Mouse (Mus musculus): ENCODE data around the gene Klhl12.
"Not testable (repeated sequence)": the region's sequence is repeated elsewhere in the genome, so short reads cannot be mapped to it uniquely, and the experiment has no call there.

Klhl12 gene

DNA sequence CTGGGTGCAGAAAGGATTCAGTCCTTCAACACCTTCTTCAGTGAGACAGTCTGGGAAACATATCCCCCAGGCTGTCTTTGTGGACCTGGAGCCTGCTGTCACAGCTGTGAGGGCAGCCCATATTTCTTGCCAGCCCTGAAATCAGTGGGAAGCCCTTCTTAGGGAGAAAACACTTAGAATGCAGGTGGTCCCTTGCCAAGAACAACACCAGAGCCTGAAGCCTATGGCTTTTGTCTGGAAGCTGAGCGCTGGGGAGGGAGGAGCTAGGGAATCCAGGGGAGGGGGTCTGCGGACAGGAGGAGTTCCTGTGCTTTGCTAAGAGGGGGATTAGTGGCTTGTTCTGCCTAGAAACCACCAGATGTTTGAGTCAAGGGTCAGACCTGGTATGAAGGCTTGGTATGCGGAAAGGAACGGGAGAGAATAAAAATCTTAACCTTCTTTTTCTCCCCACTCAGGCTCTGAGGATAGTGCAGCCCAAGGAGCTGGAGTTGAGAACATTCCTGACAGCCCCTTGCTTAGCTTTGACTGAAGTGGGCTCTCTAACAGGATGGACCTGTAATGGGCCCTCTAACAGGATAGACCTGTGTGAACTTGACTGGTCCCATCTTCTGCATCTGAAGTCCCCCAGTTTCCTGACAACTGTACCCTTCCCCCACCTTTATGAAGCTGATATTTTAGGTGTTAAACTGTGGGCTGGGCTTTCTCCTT, 61.3 kb downstream of the Klhl12 start:
- no peak for DNase-seq (ENCODE audit: low spot score)

DNA sequence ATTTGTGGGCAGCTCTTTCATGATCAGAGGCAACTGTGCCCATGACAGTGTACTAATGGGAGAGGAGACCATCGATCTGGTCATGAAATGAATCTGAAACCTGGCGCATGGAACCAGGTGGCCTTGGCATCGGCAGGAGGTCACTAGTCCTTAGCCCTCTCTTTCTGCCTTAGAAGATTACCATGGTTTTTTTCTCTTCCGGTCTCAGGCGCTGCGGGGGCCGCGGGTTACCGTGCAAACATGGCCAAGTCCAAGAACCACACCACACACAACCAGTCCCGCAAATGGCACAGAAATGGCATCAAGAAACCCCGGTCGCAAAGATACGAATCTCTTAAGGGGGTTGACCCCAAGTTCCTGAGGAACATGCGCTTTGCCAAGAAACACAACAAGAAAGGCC, 62.5 kb downstream of the Klhl12 start:
- DNase-seq (ENCODE audit: low spot score): not testable (repeated sequence)

DNA sequence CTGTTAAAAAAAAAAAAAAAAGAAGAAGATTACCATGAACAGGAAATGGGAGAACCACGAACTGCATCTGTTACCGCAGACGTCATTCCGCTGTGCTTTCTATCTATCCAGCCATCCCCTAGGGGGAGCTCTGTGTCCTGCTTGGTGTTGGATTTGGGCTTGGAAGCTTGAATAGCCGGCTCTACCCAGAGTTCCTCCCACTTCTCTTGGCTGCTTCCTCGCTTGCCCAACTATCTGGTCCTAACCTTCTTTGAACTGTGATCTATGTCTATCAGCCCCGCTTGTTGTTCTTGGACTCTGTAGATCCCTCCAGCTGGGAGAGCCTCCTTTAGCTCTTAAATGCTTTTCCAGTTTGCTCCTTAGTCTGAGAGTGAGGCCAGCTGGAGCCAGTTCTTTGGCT, 63.3 kb downstream of the Klhl12 start:
- peak; percentile 77 for DNase-seq (ENCODE audit: low spot score)

DNA sequence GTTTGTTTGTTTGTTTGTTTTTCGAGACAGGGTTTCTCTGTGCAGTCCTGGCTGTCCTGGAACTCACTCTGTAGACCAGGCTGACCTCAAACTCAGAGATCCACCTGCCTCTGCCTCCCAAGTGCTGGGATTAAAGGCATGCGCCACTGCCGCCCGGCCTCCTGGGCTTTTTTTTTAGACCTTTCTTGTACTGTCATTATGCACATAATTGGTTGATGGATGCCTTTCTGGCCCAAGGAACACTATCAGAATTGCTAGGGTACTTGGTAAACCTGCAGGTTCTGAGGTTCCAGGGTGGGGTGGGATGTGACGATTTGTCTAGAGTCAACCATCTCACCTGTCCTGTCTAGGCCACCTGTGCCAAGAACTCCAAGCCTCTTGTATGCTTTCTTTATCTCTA, 63.9 kb downstream of the Klhl12 start:
- not testable (repeated sequence) for DNase-seq (ENCODE audit: low spot score)

DNA sequence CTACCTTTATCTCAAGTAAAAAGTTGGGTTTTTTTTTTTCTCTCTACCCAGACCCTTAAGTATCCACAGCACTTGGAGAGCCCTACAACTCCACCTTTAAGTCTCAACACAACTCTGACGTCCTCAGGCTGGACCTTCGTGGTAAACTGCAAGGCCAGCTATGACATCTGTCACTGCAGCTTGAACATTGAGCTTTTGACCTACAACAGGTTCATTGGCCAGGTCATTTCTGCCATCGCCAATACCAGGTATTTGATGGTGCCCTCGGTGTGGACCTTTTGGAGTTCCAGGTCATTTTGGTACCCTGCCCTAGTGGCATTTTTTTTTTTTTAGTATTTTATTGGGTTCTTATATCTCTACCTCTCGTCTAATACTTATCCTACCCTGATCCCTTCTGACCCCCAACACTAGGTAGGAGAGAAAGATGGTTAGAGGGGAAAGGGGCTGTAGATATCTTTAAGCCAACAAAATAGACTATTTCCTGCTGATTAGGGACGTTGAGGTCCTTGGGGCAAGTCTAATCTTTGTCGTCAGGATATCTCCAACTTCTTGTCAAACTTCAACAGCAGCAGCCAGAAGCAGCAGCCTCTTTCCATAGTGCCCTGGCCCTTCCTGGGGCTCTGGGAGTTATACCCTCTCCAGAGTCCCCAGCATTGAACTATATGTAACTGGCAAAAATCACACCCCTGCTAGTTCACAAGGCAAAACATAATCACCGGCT, 64.8 kb downstream of the Klhl12 start:
- DNase-seq (ENCODE audit: low spot score): no peak

DNA sequence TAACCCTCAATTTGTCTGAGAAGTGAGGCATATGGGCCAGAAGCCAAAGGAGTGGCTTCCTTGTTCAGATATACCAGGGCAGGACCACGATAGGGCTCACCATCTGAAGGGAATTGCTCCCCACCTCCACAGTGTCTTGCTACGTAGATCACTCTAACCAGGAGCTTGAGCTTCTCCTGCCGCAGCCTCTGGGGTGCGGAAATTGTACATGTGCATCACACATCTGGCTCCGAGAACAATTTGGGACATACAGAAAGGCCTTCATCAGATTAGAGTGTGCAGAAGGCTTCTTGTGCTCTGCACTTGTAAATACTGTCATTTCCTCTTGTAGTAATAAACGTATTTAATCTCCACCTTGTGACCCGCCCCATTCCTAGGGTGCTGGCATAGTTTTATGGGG, 65.8 kb downstream of the Klhl12 start:
- DNase-seq (ENCODE audit: low spot score): no peak

DNA sequence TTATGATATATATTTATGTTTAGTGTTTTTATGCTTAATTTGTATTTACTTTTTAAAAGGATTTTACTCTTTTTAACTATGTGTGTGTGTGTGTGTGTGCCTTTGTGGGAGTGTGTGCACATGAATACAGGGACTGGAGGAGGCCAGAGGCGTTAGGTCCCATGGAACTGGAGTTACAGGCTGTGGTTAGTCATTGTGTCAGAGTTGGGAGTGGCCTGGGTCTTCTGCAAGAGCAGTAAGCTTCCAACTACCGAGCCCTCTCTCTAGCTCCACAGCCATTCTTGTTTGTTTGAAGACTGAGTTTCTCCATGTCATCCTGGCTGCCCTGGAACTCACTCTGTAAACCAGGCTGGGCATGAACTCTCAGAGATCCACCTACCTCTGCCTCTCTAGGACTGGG, 67.0 kb downstream of the Klhl12 start:
- no peak for DNase-seq (ENCODE audit: low spot score)

DNA sequence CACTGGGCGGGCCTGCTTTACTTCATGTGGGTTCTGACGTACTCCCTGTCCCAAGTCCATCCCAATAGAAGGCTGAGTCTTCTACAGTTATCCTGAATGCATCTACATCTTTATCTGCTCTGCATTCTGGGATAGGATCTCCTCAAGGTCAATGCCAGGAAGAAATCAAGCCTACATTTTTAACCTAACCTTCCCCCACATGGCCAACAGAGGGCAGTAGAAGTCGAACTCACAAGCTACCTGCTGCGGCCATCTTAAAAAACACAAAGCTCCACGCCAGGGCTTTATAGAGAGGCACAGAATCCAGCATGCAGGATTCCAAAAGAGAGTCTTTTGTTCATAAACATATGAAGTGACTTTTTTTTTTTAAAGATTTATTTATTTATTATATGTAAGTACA, 69.1 kb downstream of the Klhl12 start:
- no peak for DNase-seq (ENCODE audit: low spot score)

DNA sequence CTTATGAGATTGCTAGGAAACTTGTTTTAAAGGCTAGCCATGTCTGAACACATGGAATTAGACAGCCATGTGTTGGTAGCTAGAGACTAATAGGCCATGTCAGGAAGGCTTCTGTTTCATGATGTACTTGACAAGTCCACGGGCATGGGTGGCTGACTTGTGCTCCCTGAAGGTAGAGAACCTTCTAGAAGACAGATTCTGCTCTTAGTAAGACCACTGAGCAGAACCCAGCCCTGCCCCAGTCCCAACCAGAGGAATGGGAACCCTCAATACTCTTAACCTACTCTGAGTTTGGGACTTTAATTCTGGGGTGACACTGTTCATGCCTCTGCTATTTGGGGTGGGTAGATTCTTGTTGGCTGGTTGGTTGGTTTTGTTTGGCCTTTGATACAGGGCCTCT, 69.7 kb downstream of the Klhl12 start:
- DNase-seq (ENCODE audit: low spot score): no peak

DNA sequence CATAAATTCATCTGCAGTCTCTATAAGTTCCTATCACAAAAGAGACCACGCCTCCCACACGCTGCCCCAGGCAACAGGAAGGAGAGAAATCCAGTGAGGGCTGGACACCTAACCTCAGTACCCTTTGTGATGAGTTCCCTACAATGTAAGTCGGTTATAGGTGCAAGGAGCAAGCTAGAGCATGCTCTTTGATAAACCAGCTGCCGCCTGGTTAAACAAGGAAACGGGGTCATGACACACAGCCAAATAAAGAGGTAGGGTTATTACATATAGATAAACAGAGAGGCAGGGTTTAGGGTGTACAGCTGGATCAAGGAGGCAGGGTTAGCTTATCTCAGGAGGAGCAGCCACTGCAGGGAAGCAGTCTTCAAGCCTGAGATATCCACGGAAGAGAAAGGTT, 71.4 kb downstream of the Klhl12 start:
- DNase-seq (ENCODE audit: low spot score): no peak

DNA sequence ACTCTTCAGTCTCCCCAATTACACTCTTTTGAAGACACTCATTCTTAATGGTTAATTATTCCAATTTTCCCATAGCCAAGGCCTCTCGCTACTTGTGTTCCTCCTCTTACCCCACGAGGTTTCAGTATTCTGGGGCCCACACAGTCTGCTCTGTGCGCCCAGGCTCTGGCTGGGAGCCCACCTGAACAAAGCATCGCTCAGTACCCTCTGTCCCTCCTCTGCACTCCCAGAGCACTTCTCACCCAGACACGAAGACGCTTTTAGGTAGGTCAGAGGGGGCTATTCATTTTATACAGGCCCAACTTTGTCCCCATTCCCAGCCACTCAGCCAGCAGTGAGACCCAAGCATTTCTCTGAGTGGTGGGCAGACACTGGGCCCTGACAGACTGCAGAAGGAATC, 75.3 kb downstream of the Klhl12 start:
- no peak for DNase-seq (ENCODE audit: low spot score)

DNA sequence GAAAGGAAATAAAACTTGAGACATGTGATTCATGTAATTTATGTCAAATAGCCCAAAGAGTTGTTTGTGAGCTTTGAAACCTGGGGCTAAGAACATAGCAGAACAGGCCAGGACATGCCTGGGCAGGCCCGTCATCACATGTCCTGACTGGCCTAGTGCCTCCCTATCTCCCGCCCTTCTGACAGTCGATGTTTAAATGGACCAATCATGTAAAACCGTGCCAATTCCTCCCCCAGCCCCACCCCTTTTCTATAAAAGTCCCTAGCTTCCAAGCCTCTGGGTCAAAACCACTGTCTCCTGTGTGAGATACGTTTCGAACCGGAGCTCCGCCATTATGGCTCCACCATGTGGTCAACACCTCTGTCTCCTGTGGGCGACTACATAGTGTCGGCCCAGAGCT, 78.4 kb downstream of the Klhl12 start:
- DNase-seq (ENCODE audit: low spot score): not testable (repeated sequence)

DNA sequence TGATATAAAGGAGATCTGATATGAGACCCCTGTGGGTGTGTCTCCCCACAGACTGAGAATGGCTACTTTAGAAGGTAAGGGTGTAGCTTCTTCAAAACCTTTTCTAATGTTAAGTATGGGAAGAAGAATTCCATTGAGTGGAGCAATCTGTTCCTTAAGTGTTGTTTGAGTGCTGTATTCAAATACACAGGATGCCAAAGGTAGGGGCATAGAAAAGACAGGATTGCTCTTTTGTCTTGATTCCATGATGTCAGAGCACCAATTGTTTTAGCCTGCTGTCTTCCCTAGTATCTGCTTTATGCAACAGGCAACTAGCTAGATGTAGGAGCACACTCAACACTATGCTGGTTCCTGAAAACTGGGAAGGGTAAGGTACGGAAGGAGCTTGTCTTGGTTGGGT, 79.7 kb downstream of the Klhl12 start:
- no peak for DNase-seq (ENCODE audit: low spot score)

DNA sequence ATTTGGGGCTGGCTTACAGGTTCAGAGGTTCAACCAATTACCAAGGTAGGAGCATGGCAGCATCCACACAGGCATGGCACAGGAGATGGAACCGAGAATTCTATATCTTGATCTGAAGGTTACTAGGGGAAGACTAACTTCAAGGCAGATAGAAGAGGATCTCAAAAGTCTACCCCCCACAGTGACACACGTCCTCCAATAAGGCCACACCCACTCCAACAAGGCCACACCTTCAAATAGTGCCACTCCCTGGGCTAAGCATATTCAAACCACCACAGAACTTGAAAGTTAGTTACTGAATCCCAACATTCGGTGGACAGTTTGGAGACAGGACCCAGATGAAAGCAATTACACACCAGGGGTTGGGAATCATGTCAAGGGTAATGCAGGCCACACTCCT, 80.2 kb downstream of the Klhl12 start:
- no peak for DNase-seq (ENCODE audit: low spot score)

DNA sequence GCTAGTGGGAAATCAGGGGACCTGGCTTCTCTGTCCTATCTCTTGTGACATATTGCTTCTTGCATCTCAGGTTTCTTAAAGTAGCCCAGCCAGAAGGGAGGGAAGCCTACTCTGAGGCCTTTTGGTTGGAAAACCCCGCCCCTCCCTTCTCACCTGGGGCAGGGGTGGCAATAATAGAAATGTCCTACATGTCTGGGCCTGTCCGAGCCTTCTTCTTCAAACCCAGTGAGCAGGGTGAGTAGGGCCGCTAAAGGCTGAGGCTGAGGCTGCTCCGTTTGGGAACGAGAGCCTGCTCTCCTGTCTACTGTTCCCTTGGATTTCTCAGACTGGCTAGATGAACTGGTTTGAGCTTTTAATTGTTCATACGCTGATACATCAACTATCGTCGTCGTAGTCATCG, 85.3 kb downstream of the Klhl12 start:
- no peak for DNase-seq (ENCODE audit: low spot score)

Data from ovary, postnatal 14 days (tissue).